Mouse (Mus musculus) forebrain, embryonic 13.5 days (tissue): ENCODE results near the gene Ccs. TPM values are rescaled to one million over a fixed set of nuclear protein-coding genes. Genes with fewer than 3 reads are reported as not detected.
"Not testable (repeated sequence)": the region's sequence is repeated elsewhere in the genome, so short reads cannot be mapped to it uniquely, and the experiment has no call there.

Source experiments
- ATAC-seq: fragments of 200-750 bp; cut with Nextera tagmentation; 2 replicates; pipeline ENCODE4 v1.8.0; 2017
- H3K27ac ChIP-seq: fragments of 300-500 bp; sonication (generic); 2 replicates; pipeline ENCODE4 v1.5.1; 2015; ENCODE audit warnings: inconsistent platforms, mild to moderate bottlenecking, moderate library complexity
- H3K27me3 ChIP-seq: fragments of 300-500 bp; sonication (generic); 2 replicates; pipeline ENCODE4 v1.6.1; 2015; ENCODE audit warnings: mild to moderate bottlenecking, inconsistent platforms
- H3K36me3 ChIP-seq: fragments of 300-500 bp; sonication (generic); 2 replicates; pipeline ENCODE4 v1.6.1; 2015; ENCODE audit warnings: mild to moderate bottlenecking, inconsistent platforms; ENCODE audit not compliant: poor library complexity, severe bottlenecking
- H3K4me1 ChIP-seq: fragments of 300-500 bp; sonication (generic); 2 replicates; pipeline ENCODE4 v1.6.1; 2015; ENCODE audit warnings: inconsistent platforms
- H3K4me2 ChIP-seq: fragments of 300-500 bp; sonication (generic); 2 replicates; pipeline ENCODE4 v1.6.1; 2015; ENCODE audit warnings: inconsistent platforms, mild to moderate bottlenecking, moderate library complexity
- H3K4me3 ChIP-seq: fragments of 300-500 bp; sonication (generic); 2 replicates; pipeline ENCODE4 v1.5.1; 2015; ENCODE audit warnings: mild to moderate bottlenecking, inconsistent platforms
- H3K9ac ChIP-seq: fragments of 300-500 bp; sonication (generic); 2 replicates; pipeline ENCODE4 v1.6.1; 2015; ENCODE audit warnings: mild to moderate bottlenecking, inconsistent platforms
- H3K9me3 ChIP-seq: fragments of 300-500 bp; sonication (generic); replicated peaks from 2 replicates; pipeline ENCODE4 v1.6.1; 2016; ENCODE audit warnings: inconsistent platforms
- WGBS: fragments of 180-500 bp; shearing (Covaris S2); methylation state at CpG from one replicate; pipeline ENCODE4 v1.1.7; 2015; 5-methylcytosine and 5-hydroxymethylcytosine counted together
- polyA plus RNA-seq: library from polyadenylated mRNA; unstranded; fragments of >200 nt; fragmentation: Nextera tagmentation; extraction: Ambion mirVana; gene quantifications from 2 replicates; pipeline ENCODE4 v1.2.1, GENCODE M21; 2015

Gene Ccs
- 42.0 and 47.0 TPM in 2 replicates for polyA plus RNA-seq

DNA sequence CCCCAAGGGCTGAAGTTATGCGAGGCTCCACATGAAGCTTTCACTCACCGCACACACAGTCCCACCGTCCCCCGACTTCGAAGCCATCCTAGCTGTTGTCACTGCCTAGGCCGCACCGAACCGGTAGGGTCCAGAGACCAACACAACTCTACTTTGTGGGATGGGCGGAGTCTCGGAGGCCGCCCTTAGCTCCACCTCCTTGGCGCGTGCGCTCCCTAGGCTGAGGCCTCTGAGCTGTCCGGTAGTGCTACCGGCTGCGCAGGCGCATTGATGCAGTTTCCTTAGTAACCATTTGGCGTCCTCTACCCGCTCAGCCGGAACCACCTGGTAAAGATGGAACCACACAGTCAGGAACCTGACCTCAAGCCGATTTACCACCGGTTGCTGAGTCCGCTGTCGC is at the start of gene Ccs, which contains the start of gene Ccdc87:
Gene Ccs, minus strand, starts transcription at position 184 of the 400 bp plus-strand sequence.
Gene Ccdc87, plus strand, starts transcription at position 218 of the 400 bp plus-strand sequence.
- under 1% methylated on average over 25 of the region's 25 CpGs for WGBS
- peak; percentile 99 for ATAC-seq
- peak within 1 kb of the TSS; percentile 69 for H3K9ac ChIP-seq
- H3K4me3 ChIP-seq, result peak within 1 kb of the TSS; percentile 64
- H3K27ac ChIP-seq, result no peak within 1 kb of the TSS
- H3K36me3 ChIP-seq, result peaks cover 3% of the 10 kb centered on the region; the same call in 1 of the 2 replicates
- H3K4me2 ChIP-seq, result peak within 1 kb of the TSS; percentile 97
- peaks cover 35% of the 10 kb centered on the region for H3K27me3 ChIP-seq
- no peaks in the 10 kb centered on the region for H3K9me3 ChIP-seq
- H3K4me1 ChIP-seq, result peaks cover 18% of the 10 kb centered on the region

DNA sequence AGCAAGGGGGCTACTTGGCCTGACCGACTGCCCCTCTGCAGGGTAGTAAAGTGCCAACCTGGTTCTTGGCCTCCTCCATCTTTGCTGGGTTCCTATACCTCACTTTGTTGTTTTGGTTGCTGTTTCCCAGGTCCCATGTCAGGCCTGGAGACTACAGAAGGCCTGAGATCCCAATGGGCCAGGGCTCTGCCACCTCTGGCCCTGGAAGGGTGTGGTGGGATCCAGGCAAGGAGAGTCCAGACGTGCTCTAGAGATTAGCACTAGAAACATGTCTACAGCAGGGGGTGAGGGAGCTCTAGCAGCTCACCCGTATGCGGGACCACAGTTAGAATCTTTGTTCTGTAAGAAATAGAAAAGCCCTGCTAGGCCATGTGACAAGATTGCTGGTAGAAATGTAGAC is 44.8 kb upstream of the Ccs start:
- ATAC-seq, result no peak
- no peaks in the 10 kb centered on the region for H3K27me3 ChIP-seq
- H3K36me3 ChIP-seq, result peaks cover 12% of the 10 kb centered on the region
- no peak overlapping the region for H3K9ac ChIP-seq
- no peak overlapping the region for H3K27ac ChIP-seq
- 84% methylated on average over 4 of the region's 4 CpGs for WGBS
- peaks cover 5% of the 10 kb centered on the region for H3K4me1 ChIP-seq
- H3K9me3 ChIP-seq, result no peaks in the 10 kb centered on the region
- H3K4me3 ChIP-seq, result no peak overlapping the region
- no peak overlapping the region for H3K4me2 ChIP-seq

DNA sequence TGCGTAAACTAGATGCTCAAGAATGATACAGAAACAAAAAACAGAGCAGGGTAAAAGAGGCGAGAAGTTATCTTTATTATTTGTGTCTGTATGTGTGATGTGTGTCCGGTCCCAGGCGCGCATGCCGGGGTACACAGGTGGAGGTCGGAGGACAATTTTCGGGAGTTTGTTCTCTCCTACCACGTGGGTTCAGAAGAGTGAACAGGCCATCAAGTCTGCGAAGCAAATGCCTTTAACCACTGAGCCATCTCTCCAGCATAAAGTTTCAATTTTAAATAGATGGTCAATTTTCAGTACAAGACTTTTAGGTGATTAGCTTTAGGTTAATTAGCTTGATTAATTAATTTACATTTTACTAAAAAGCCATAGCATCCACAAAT is 40.2 kb upstream of the Ccs start:
- Histone ChIP-seq H3K36me3 (peaks cover 12% of the 10 kb centered on the region), H3K27ac (no peak overlapping the region), H3K9ac (peak overlapping the region; percentile 89), H3K4me1 (peaks cover 14% of the 10 kb centered on the region), H3K4me3 (peak overlapping the region; percentile 95), H3K27me3 (peaks cover 10% of the 10 kb centered on the region), H3K4me2 (peak overlapping the region; percentile 83), H3K9me3 (no peaks in the 10 kb centered on the region)
- ATAC-seq, result no peak
- WGBS, result 63% methylated on average over 10 of the region's 10 CpGs

DNA sequence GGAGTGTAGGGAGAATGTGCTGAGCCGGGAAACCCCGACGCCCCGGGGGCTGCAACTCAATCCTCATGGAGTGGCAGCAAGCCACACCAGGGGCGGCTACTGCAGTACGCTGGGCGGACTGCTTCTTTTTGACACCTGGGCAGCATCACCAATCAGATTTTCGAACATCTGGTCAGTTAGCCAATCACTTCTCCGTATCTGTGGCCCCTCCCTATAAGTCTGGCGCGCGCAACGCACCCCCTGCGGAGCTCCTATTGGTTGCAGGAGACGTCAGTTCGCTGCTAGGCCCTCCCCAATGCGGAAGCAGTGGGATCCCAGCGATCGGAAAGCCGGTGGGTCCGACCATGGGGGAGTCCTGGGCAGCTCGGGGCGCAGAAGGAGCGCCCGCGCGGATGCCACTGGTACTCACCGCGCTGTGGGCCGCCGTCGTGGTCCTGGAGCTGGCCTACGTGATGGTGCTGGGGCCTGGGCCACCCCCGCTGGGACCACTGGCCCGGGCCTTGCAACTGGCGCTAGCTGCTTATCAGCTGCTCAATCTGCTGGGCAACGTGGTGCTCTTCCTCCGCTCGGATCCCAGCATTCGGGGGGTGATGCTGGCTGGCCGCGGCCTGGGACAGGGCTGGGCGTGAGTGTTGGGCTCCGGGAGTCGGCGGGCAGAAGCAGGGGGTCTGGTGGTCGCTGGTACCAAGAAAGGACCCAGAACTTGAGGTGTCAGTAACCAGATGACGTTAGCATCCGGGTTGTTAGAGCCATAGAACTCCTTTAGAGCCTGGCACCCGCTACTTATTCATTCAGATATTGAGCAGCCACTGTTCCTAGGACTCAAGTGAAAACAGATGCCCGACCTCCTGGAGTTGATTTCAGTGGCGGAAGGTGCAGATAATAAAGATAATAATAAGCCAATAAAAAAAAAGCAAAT is 39.5 kb upstream of the Ccs start, which contains the start of gene Zdhhc24:
Gene Zdhhc24, plus strand, starts transcription at position 264 of the 919 bp plus-strand sequence.
- Histone ChIP-seq H3K36me3 (peaks cover 7% of the 10 kb centered on the region; the same call in 1 of the 2 replicates), H3K9me3 (no peaks in the 10 kb centered on the region), H3K4me3 (peak within 1 kb of the TSS; percentile 95), H3K27ac (peak within 1 kb of the TSS; percentile 70), H3K4me1 (peaks cover 14% of the 10 kb centered on the region), H3K9ac (peak within 1 kb of the TSS; percentile 89), H3K27me3 (peaks cover 10% of the 10 kb centered on the region), H3K4me2 (peak within 1 kb of the TSS; percentile 83)
- WGBS, result 1% methylated on average over 52 of the region's 52 CpGs
- peak; percentile 98 for ATAC-seq

DNA sequence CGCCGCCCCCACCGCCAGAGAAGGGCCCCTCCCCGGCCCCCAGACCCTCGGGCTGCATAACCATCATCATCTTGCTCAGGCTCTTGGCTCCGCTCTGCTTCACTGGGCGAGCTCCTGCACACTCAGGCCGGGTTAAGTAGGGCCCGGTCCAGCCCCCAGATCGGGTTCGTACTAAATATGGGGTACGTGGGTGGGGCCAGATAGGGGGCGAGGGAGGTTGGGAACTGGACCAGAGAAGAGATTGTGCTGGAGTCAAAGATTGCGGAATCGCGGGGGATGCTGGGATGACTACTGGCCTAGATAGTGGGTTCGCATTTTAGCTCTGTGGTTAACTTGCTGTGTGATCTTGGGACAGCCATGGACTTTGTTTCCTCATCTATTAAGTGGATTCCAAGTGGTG is 38.7 kb upstream of the Ccs start, which contains the start of gene Actn3:
Gene Actn3, minus strand, starts transcription at position 125 of the 400 bp plus-strand sequence.
- Histone ChIP-seq H3K9ac (peak within 1 kb of the TSS; percentile 89), H3K4me3 (peak within 1 kb of the TSS; percentile 95), H3K36me3 (0 out of 2 replicates have a peak, but pooled peaks cover 3% of the 10 kb centered on the region), H3K9me3 (no peaks in the 10 kb centered on the region), H3K4me2 (peak within 1 kb of the TSS; percentile 83), H3K27me3 (peaks cover 10% of the 10 kb centered on the region), H3K4me1 (peaks cover 14% of the 10 kb centered on the region), H3K27ac (peak within 1 kb of the TSS; percentile 70)
- no peak for ATAC-seq
- WGBS, result 2% methylated on average over 17 of the region's 17 CpGs

DNA sequence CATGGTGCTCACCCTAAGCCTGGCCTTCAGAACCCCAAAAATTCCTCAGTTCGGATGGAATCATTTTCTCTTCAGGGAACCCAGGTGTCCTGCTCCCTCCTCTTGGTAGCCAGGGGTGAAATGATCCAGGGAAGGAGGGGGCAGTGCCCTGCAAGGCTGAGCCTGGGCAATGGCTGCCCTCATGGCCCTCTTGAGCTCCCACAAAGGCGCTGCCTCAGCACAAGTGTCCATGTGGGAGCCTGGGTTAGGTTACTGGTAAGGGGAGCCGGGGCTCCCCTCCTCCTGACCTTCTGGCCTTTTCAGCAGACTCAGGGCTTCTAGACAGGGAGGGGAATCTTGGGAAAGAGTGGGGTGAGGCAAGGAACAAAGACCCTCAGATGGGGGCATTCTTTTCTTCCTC is 37.6 kb upstream of the Ccs start:
- Histone ChIP-seq H3K27me3 (peaks cover 10% of the 10 kb centered on the region), H3K4me2 (no peak overlapping the region), H3K27ac (no peak overlapping the region), H3K9me3 (no peaks in the 10 kb centered on the region), H3K36me3 (no peaks in the 10 kb centered on the region), H3K9ac (no peak overlapping the region), H3K4me3 (no peak overlapping the region), H3K4me1 (peaks cover 14% of the 10 kb centered on the region)
- WGBS, result 66% methylated on average over 3 of the region's 3 CpGs
- ATAC-seq, result no peak

DNA sequence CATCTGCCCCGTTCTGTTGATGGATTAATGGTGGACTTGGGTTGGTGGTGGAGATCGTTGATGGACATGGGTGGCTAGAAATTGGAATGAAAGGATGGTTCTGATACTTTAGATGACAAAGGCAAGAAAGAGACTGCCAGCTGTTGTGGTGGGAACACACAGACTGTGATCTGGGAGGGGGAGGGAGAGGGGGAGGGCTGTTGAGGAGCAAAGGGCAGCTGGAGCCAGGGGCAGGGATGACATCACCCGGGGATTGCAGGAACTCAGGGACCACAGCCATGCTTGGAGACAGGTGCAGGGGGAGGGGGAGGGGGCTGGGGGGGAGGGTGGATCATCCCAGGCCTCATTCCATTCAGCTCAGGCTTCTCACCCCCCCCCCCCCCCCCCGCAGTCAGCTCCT is 37.1 kb upstream of the Ccs start:
- H3K27me3 ChIP-seq, result peaks cover 10% of the 10 kb centered on the region
- 86% methylated on average over 2 of the region's 4 CpGs for WGBS
- H3K9ac ChIP-seq, result no peak overlapping the region
- no peak overlapping the region for H3K4me3 ChIP-seq
- no peak overlapping the region for H3K4me2 ChIP-seq
- H3K9me3 ChIP-seq, result no peaks in the 10 kb centered on the region
- peaks cover 14% of the 10 kb centered on the region for H3K4me1 ChIP-seq
- no peaks in the 10 kb centered on the region for H3K36me3 ChIP-seq
- H3K27ac ChIP-seq, result no peak overlapping the region
- ATAC-seq, result no peak

DNA sequence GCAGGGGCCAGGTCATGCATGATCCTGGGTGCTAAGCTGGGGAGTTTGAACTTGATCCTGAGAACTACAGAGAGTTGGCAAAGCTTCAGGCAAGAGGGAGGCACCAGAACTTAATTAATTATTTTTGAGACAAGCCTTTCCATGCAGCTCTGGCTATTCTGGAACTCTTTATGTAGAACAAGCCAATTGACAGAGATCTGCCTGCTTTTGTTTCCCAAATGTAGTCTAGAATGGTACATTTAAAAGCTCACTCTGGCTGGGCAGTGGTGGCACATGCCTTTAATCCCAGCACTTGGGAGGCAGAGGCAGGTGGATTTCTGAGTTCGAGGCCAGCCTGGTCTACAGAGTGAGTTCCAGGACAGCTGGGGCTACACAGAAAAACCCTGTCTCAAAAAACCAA is 35.5 kb upstream of the Ccs start:
- ATAC-seq, H3K27ac ChIP-seq, H3K9ac ChIP-seq, H3K4me2 ChIP-seq, H3K4me3 ChIP-seq, H3K9me3 ChIP-seq, H3K36me3 ChIP-seq, H3K27me3 ChIP-seq: not testable (repeated sequence)
- peaks cover 14% of the 10 kb centered on the region for H3K4me1 ChIP-seq
- WGBS, result 80% methylated on average over 1 of the region's 1 CpGs

DNA sequence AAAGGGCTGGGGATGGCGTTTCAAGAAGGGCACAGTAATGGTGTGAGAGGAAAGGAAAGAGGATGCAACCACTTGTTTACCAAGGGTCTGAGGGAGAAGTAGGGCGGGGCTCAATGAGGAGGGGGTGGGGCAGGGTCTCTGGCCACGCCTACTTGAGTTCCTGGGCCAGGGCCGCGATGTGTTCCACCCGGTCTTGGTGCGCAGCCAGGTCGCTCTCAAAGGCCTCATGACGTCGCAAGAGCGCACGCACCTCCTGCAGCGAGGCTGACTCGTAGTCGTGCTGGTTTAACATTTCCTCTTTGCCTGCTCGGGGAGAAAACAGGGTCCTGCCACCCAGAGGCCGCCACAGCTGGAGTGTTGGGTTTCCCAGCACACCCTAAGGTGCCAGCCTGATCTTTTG is 26.0 kb upstream of the Ccs start:
- H3K4me1 ChIP-seq, result no peaks in the 10 kb centered on the region
- no peaks in the 10 kb centered on the region for H3K9me3 ChIP-seq
- no peaks in the 10 kb centered on the region for H3K36me3 ChIP-seq
- WGBS, result 6% methylated on average over 17 of the region's 17 CpGs
- H3K27ac ChIP-seq, result no peak overlapping the region
- 0 out of 2 replicates have a peak, but pooled peaks cover 7% of the 10 kb centered on the region for H3K27me3 ChIP-seq
- H3K9ac ChIP-seq, result no peak overlapping the region
- H3K4me2 ChIP-seq, result peak overlapping the region; percentile 32
- no peak for ATAC-seq
- no peak overlapping the region for H3K4me3 ChIP-seq

DNA sequence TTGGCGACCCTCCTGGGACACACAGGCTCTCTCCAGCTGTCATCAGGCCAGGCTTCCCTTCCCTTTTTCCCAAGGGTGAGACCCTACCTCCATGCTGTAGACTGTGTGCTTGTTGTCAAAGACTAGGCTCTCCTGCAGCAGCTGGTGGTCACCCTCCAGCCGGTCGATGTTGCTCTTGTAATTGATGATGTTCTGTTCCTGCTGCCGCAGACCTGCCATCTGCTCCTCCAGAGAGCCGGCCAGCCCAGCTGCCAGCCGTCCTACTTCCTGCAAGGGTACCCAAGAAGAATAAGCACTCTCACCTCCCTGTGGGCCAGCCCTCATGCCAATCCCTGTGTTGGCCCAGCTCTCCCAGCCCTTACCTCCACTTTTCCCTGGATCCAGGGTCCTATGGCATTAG is 23.9 kb upstream of the Ccs start:
- Histone ChIP-seq H3K27ac (no peak overlapping the region), H3K4me2 (no peak overlapping the region), H3K4me3 (no peak overlapping the region), H3K9ac (no peak overlapping the region; the same call in 1 of the 2 replicates), H3K36me3 (no peaks in the 10 kb centered on the region), H3K27me3 (0 out of 2 replicates have a peak, but pooled peaks cover 7% of the 10 kb centered on the region), H3K9me3 (no peaks in the 10 kb centered on the region), H3K4me1 (no peaks in the 10 kb centered on the region)
- 83% methylated on average over 6 of the region's 6 CpGs for WGBS
- no peak for ATAC-seq

DNA sequence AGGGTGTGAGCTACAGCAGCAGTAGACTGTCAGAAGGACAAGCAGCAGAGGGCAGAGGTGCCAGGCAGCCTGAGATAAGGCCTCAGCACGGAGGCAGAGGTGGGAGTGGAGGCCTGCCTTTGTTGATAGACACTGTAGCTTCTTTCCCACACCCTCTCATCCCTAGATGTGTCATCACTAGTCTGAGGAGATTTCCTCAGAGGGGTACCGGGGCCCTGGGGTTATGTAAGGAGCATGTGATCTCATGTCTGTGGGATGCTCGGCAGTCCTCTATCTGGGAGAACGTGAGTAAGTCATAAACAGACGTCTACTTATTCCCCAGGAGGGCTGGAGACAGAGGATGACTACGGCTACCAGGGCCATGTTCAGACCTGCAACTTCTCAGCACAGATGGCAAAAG is 19.9 kb upstream of the Ccs start:
- peaks cover 14% of the 10 kb centered on the region for H3K4me1 ChIP-seq
- no peaks in the 10 kb centered on the region for H3K9me3 ChIP-seq
- no peak overlapping the region for H3K4me2 ChIP-seq
- ATAC-seq, result no peak
- no peak overlapping the region for H3K27ac ChIP-seq
- 87% methylated on average over 6 of the region's 6 CpGs for WGBS
- peaks cover 14% of the 10 kb centered on the region; the same call in 1 of the 2 replicates for H3K27me3 ChIP-seq
- no peaks in the 10 kb centered on the region for H3K36me3 ChIP-seq
- no peak overlapping the region for H3K4me3 ChIP-seq
- H3K9ac ChIP-seq, result no peak overlapping the region

DNA sequence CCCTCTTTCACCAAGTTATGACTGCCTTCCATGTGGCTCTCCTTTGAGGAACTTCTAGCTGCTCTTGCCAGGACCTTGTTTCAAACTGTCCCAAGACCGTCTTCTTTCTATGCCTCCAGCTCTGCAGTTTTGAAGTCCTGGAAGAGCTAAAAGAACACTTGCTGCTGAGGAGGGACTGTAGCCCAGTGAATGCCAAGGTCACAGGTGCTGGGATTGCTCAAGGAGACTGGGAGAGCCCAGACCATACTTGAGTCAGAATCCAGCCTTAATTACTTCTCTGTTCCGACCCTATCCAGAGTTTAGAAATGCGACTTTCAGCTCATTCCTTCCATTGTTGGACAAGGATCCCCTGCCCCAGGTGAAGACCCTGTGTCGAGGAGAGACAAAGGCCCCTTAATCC is 16.8 kb upstream of the Ccs start:
- no peak for ATAC-seq
- peak overlapping the region; percentile 98 for H3K4me2 ChIP-seq
- H3K36me3 ChIP-seq, result no peaks in the 10 kb centered on the region
- H3K9me3 ChIP-seq, result no peaks in the 10 kb centered on the region
- peak overlapping the region; percentile 58; the same call in 1 of the 2 replicates for H3K4me3 ChIP-seq
- peaks cover 14% of the 10 kb centered on the region for H3K4me1 ChIP-seq
- H3K9ac ChIP-seq, result 0 out of 2 replicates have a peak overlapping the region, but pooled peaks have one; percentile 74
- 48% methylated on average over 4 of the region's 4 CpGs for WGBS
- H3K27me3 ChIP-seq, result peaks cover 14% of the 10 kb centered on the region; the same call in 1 of the 2 replicates
- no peak overlapping the region for H3K27ac ChIP-seq
